Mouse (Mus musculus): ENCODE results near the gene Col5a2.

The Col5a2 gene

DNA sequence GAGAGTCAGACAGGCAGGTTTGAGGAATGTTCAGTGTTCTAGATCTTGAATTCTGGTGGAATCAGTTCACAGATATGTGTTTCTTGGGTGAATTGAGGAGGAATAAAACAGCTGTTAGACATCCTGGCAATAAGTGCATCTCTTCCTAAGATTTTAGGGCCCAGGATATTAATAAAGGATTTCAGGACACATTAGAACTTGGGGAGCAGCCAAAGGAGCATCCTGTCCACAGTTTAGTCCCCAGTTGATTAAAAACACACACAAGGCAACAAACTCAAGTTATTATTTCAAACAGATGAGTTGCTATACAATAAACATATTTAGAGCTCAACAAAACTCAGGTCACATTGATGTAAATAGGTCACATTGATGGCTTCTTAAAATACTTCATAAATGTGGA lies 82.5 kb downstream of the Col5a2 start:
- DNase-seq: no peak

DNA sequence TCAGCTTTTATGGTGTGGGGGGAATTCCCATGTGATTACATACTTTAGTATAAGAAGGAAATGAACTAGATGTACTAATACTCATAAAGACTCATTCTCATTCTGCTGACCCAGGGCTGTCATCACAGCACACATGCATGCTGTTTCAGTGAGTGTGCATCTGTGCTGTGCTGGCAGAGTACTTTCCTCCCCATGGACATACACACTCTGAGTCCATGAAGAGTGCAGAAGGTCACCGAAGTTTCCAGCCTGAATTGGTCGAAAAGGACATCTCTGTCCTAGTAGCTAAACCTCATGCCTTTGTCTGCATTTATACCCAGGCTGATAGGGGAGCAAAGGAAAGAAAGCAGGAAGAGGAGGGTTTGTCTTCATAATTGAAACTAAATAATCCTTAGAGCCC lies 83.2 kb downstream of the Col5a2 start:
- no peak for DNase-seq

DNA sequence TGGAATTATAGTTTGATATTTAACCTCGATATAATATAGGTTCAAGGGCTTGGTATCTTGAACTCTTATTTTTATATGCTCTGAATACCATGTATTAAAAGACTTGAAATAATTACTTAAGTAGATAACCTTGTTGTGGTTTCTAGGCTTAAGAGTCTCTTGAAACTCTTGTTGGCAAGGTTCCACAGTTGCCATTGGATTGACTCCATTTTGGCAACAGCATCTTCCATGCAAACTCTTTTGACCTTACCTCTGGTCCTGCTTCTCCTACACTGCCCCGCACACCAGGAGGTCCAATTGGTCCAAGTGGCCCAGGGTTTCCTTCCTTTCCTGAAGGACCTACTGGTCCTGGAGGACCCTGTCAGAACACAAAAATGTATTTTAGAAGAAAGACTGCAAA lies 121.2 kb downstream of the Col5a2 start:
- no peak for DNase-seq

DNA sequence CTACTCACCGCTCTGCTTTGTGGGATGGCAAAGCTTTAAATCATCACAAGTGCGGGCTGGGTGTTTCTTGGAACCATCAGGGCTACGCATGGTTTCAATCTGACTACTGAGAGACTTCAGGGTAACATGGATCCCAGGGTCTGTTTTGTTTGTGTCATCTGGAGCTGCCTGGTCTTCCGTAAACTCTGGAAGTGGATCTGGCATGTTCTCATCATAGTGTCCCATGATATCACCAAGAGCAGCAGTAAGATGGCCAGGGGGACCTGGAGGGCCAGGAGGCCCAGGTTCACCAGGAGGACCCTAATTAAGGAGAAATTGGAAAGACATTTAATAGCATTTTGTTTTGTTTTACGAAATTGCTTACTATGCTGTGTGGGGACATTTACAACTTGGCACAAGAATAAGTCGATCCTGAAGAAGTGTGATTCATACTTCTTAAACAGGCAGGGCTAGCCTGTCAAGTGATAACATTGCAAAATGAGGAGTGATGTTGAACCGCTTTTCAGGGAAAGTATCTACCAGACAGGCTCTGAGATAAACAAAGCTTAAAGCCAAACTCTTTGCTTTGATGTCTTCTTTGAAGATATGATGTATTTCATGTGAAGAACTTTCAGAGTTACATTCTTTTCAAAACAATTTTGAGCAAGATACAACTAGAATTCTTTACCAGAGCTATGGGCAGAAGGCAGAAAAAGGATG lies 122.9 kb downstream of the Col5a2 start:
- no peak for DNase-seq

DNA sequence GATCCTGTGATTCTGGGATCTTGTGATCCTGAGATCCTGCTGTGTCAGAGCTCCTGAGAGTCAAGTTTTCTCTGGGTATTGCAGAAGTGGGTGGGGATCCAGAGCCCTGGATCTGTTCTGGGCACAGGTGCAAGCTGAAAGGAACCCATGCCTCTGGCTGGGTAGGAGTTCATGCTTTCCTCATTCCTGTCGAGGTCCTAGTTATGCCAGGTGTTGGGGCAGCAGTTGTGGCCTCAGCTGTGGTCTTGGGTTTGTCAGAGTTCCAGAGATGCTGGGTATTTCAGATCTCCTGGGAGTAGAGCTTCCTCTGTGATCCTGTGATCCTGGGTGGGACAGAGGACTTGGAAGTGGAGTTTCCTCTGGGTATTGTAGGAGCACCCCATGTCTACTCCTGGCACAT lies 137.7 kb downstream of the Col5a2 start:
- DNase-seq: no peak

GRCm38 (mm10) chr1:45363274-45363673 lies 139.8 kb downstream of the Col5a2 start:
- DNase-seq: no peak

- no peak for DNase-seq
Measured at GRCm38 (mm10) chr1:45359673-45360072, 143.4 kb downstream of the Col5a2 start.

DNA sequence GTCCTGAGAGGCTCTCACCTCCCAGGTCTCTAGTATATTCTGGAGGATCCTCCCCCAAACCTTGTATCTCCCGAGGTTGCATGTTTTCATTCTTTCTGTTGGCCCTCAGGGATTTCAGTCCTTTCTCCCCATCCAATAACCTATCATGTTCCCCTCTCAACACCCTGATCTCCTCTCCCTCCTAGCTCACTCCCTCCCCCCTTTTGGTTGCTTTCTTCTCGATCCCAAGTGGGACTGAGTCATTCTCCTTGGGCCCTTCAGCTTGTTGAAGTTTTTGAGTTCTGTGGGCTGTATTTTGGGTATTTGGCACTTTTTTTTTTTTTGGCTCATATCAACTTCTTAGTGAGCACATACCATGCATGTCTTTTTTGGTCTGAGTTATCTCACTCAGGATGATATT lies 143.9 kb downstream of the Col5a2 start:
- no peak for DNase-seq

- DNase-seq: no peak
Measured at GRCm38 (mm10) chr1:45358020-45358419, 145.1 kb downstream of the Col5a2 start.

DNA sequence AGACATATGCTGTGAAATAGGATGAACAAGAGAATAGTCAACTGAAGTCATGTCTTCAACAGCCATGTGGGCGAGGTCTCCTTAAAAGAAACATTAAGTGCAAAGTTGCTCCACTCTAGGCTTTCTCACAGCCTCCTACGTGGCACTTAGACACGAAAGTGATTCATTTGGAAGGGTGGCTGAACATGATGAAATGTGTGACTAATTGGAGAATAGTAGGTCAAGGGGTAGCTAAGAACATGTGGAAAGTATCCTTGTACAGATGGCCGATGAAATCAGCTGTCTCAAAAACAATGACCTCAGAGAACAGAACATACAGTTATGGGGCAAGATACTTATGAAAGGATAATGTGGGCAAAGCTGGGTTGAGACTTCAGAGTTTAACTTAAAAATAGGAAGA lies 147.1 kb downstream of the Col5a2 start:
- no peak for DNase-seq

DNA sequence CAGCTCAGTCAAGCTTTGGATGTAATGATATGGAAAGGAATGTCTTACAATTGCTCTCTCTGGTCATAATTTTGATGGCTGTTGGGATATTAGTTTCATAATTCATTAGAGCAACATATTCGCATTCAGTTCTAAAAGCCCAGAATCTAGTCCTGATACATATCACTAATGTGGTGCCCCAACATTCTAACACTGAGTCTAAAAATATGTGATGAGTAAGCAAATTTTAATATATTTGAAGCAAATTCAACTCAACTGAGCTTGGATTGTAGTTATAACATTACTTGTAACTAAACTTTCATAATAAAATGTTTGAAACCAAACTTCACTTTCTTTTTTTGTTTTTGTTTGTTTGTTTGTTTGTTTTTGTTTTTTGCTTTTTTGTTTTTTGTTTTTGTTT lies 173.9 kb downstream of the Col5a2 start:
- DNase-seq: no peak

Data from thymus, postnatal 25 days (tissue).